Comparison of ENCODE assay signal across 7 mouse cellular contexts in the genomic region with DNA sequence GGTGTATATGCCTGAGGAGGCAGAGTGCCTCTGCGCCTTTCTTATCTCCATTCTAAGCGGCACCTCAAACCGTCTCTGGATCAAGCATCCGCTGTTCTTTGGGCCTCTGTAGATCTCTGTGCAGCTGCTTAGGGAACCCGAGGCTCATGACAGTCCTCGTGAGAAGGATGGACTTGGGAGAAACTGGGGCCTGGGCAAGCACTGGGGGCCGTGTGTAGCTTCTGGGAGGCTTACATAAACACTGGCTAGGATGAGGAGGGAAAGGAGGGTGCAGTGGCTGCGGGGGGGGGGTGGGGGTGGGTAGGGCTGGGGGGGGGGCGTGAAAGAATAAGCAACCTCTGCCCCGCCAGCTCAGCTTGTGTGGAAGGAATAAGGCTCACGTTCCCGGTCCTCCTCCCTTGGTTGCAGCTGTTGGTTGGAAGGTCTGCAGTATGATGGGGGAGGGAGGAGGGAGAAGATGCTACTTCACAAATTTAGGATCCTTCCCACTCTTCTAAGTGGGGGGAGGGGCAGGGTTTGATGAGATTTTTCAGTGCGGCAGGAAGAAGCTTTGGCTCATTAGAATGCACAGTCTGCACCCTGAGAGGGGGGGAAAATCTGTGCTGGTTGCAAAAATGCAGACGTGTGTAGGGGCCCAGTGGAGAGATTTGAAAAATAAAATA. TPM values are rescaled to one million over a fixed set of nuclear protein-coding genes. Genes with fewer than 3 reads are reported as not detected.
DNase-seq lines count a peak whose midpoint lies in the region; ATAC-seq lines count a peak whose summit lies in the region.

No protein-coding gene starts in this region.

- peak; percentile 58 for DNase-seq in MN1 (ENCODE audit: low spot score)
- peak; percentile 79 for DNase-seq in gastrocnemius, adult 18-20 months (ENCODE audit: low spot score)
- DNase-seq in limb, embryonic 11.5 days (ENCODE audit: low spot score) = peak; percentile 38
- DNase-seq in spleen, adult 12 weeks (ENCODE audit: low spot score) = no peak

- H3K36me3 ChIP-seq in hindbrain, embryonic 16.5 days (ENCODE audit: control insufficient read depth, insufficient read depth, low read length) = no peaks in the 10 kb centered on the region
- no peaks in the 10 kb centered on the region for H3K36me3 ChIP-seq in limb, embryonic 11.5 days (ENCODE audit: control insufficient read depth, insufficient read depth, low read length)
- H3K36me3 ChIP-seq in neural tube, embryonic 13.5 days = no peaks in the 10 kb centered on the region

- H3K4me1 ChIP-seq in brown adipose tissue, adult 24 weeks (ENCODE audit: control insufficient read depth, insufficient read depth, insufficient read length, low read length) = peaks cover 26% of the 10 kb centered on the region
- peaks cover 34% of the 10 kb centered on the region for H3K4me1 ChIP-seq in hindbrain, embryonic 16.5 days (ENCODE audit: control insufficient read depth, insufficient read depth, low read depth, low read length)
- peaks cover 56% of the 10 kb centered on the region for H3K4me1 ChIP-seq in limb, embryonic 11.5 days (ENCODE audit: control insufficient read depth, insufficient read depth, low read length)
- H3K4me1 ChIP-seq in neural tube, embryonic 13.5 days (replicated peaks) = peaks cover 61% of the 10 kb centered on the region

- ATAC-seq in hindbrain, embryonic 16.5 days = no peak
- ATAC-seq in limb, embryonic 11.5 days (ENCODE audit: insufficient number of reproducible peaks, low FRiP score, low TSS enrichment, low read depth) = no peak
- no peak for ATAC-seq in neural tube, embryonic 13.5 days (ENCODE audit: low read depth)

- 14% methylated on average over 12 of the region's 14 CpGs for WGBS in hindbrain, embryonic 16.5 days
- 20% methylated on average over 13 of the region's 14 CpGs for WGBS in limb, embryonic 11.5 days
- WGBS in neural tube, embryonic 13.5 days = 20% methylated on average over 13 of the region's 14 CpGs

- no peaks in the 10 kb centered on the region for H3K27me3 ChIP-seq in hindbrain, embryonic 16.5 days (replicated peaks; ENCODE audit: control insufficient read depth, insufficient read depth, low read length)
- no peaks in the 10 kb centered on the region for H3K27me3 ChIP-seq in limb, embryonic 11.5 days (ENCODE audit: control insufficient read depth, insufficient read depth, low read length)
- no peaks in the 10 kb centered on the region for H3K27me3 ChIP-seq in neural tube, embryonic 13.5 days

- peak overlapping the region; percentile 42; the same call in 1 of the 2 replicates for H3K9ac ChIP-seq in hindbrain, embryonic 16.5 days (ENCODE audit: low read depth, low read length)
- peak overlapping the region; percentile 49 for H3K9ac ChIP-seq in limb, embryonic 11.5 days (ENCODE audit: low read length)
- peak overlapping the region; percentile 59 for H3K9ac ChIP-seq in neural tube, embryonic 13.5 days

- 0 out of 2 replicates have a peak overlapping the region, but pooled peaks have one; percentile 4 for H3K4me3 ChIP-seq in brown adipose tissue, adult 24 weeks (ENCODE audit: insufficient read depth, low read depth, low read length)
- no peak overlapping the region for H3K4me3 ChIP-seq in hindbrain, embryonic 16.5 days (ENCODE audit: low read length)
- H3K4me3 ChIP-seq in limb, embryonic 11.5 days (ENCODE audit: low read depth, low read length) = no peak overlapping the region
- H3K4me3 ChIP-seq in neural tube, embryonic 13.5 days = no peak overlapping the region

- no peak overlapping the region for H3K4me2 ChIP-seq in hindbrain, embryonic 16.5 days (ENCODE audit: low read length)
- H3K4me2 ChIP-seq in limb, embryonic 11.5 days (ENCODE audit: low read depth, severe bottlenecking) = peak overlapping the region; percentile 34; the same call in 1 of the 2 replicates
- peak overlapping the region; percentile 49 for H3K4me2 ChIP-seq in neural tube, embryonic 13.5 days

- H3K9me3 ChIP-seq in hindbrain, embryonic 16.5 days (ENCODE audit: control insufficient read depth, low read length) = no peaks in the 10 kb centered on the region
- H3K9me3 ChIP-seq in limb, embryonic 11.5 days (ENCODE audit: control insufficient read depth, low read length) = no peaks in the 10 kb centered on the region
- no peaks in the 10 kb centered on the region for H3K9me3 ChIP-seq in neural tube, embryonic 13.5 days

- peak overlapping the region; percentile 71 for H3K27ac ChIP-seq in brown adipose tissue, adult 24 weeks (replicated peaks; ENCODE audit: low read depth, low read length)
- peak overlapping the region; percentile 68 for H3K27ac ChIP-seq in hindbrain, embryonic 16.5 days (ENCODE audit: low read depth, low read length)
- peak overlapping the region; percentile 85 for H3K27ac ChIP-seq in limb, embryonic 11.5 days (replicated peaks; ENCODE audit: low read depth, low read length)
- peak overlapping the region; percentile 85 for H3K27ac ChIP-seq in neural tube, embryonic 13.5 days (replicated peaks)

RNA-seq across cellular contexts. Expression of a gene that starts 6.8 kb away (rescaled TPM):
- polyA plus RNA-seq in brown adipose tissue, adult 24 weeks (2012; ENCODE audit: insufficient read depth, insufficient read length, missing spikeins) = 78.3 and 90.9 TPM in 2 replicates
- total RNA-seq in gastrocnemius, adult 18-20 months (2021) = 100 to 1,000 TPM in 1 of 2 experiments, 10 to 100 TPM in 1; 74.0 to 126 TPM
- polyA plus RNA-seq in hindbrain, embryonic 16.5 days (2015; fragmentation: Nextera tagmentation; extraction: Ambion mirVana) = 4.9 and 5.6 TPM in 2 replicates
- 1.0 and 1.1 TPM in 2 replicates for polyA plus RNA-seq in limb, embryonic 11.5 days (2014; fragmentation: Nextera tagmentation; extraction: Ambion mirVana)
- polyA plus RNA-seq in neural tube, embryonic 13.5 days (2015; fragmentation: Nextera tagmentation; extraction: Ambion mirVana) = 3.4 and 3.6 TPM in 2 replicates

RNA-seq across cellular contexts. Expression of a gene that starts 13.3 kb away (rescaled TPM):
- polyA plus RNA-seq in brown adipose tissue, adult 24 weeks (2012; ENCODE audit: insufficient read depth, insufficient read length, missing spikeins) = 36.3 and 40.8 TPM in 2 replicates
- total RNA-seq in gastrocnemius, adult 18-20 months (2021) = 10 to 100 TPM; 50.5 to 56.4 TPM
- 28.2 and 28.6 TPM in 2 replicates for polyA plus RNA-seq in hindbrain, embryonic 16.5 days (2015; fragmentation: Nextera tagmentation; extraction: Ambion mirVana)
- 24.6 and 25.6 TPM in 2 replicates for polyA plus RNA-seq in limb, embryonic 11.5 days (2014; fragmentation: Nextera tagmentation; extraction: Ambion mirVana)
- 31.5 and 33.2 TPM in 2 replicates for polyA plus RNA-seq in neural tube, embryonic 13.5 days (2015; fragmentation: Nextera tagmentation; extraction: Ambion mirVana)

RNA-seq across cellular contexts. Expression of a gene that starts 22.7 kb away (rescaled TPM):
- 9.2 and 16.9 TPM in 2 replicates for polyA plus RNA-seq in brown adipose tissue, adult 24 weeks (2012; ENCODE audit: insufficient read depth, insufficient read length, missing spikeins)
- 10 to 100 TPM; 14.0 to 15.6 TPM for total RNA-seq in gastrocnemius, adult 18-20 months (2021)
- 41.7 and 49.2 TPM in 2 replicates for polyA plus RNA-seq in hindbrain, embryonic 16.5 days (2015; fragmentation: Nextera tagmentation; extraction: Ambion mirVana)
- 44.9 and 51.1 TPM in 2 replicates for polyA plus RNA-seq in limb, embryonic 11.5 days (2014; fragmentation: Nextera tagmentation; extraction: Ambion mirVana)
- polyA plus RNA-seq in neural tube, embryonic 13.5 days (2015; fragmentation: Nextera tagmentation; extraction: Ambion mirVana) = 55.1 and 57.7 TPM in 2 replicates

RNA-seq across cellular contexts. Expression of a gene that starts 41.5 kb away (rescaled TPM):
- polyA plus RNA-seq in brown adipose tissue, adult 24 weeks (2012; ENCODE audit: insufficient read depth, insufficient read length, missing spikeins) = 64.4 and 82.3 TPM in 2 replicates
- total RNA-seq in gastrocnemius, adult 18-20 months (2021) = 10 to 100 TPM; 78.3 to 85.2 TPM
- polyA plus RNA-seq in hindbrain, embryonic 16.5 days (2015; fragmentation: Nextera tagmentation; extraction: Ambion mirVana) = 127 and 144 TPM in 2 replicates
- 16.5 and 17.7 TPM in 2 replicates for polyA plus RNA-seq in limb, embryonic 11.5 days (2014; fragmentation: Nextera tagmentation; extraction: Ambion mirVana)
- polyA plus RNA-seq in neural tube, embryonic 13.5 days (2015; fragmentation: Nextera tagmentation; extraction: Ambion mirVana) = 89.5 and 94.4 TPM in 2 replicates

RNA-seq across cellular contexts. Expression of a gene that starts 52.7 kb away (rescaled TPM):
- polyA plus RNA-seq in brown adipose tissue, adult 24 weeks (2012; ENCODE audit: insufficient read depth, insufficient read length, missing spikeins) = 18.4 and 24.7 TPM in 2 replicates
- 10 to 100 TPM; 48.1 to 53.3 TPM for total RNA-seq in gastrocnemius, adult 18-20 months (2021)
- polyA plus RNA-seq in hindbrain, embryonic 16.5 days (2015; fragmentation: Nextera tagmentation; extraction: Ambion mirVana) = 62.5 and 71.1 TPM in 2 replicates
- 68.0 and 69.2 TPM in 2 replicates for polyA plus RNA-seq in limb, embryonic 11.5 days (2014; fragmentation: Nextera tagmentation; extraction: Ambion mirVana)
- polyA plus RNA-seq in neural tube, embryonic 13.5 days (2015; fragmentation: Nextera tagmentation; extraction: Ambion mirVana) = 62.3 and 69.1 TPM in 2 replicates

Comparison
In these comparisons a context has a peak if more than half of its experiments do, and no peak if none do; other contexts are left out.
1. RNA of a gene that starts 6.8 kb away (polyA plus RNA-seq): 78.3 to 90.9 TPM in brown adipose tissue, adult 24 weeks; 4.9 to 5.6 TPM in hindbrain, embryonic 16.5 days, 3.4 to 3.6 TPM in neural tube, embryonic 13.5 days and 1.0 to 1.1 TPM in limb, embryonic 11.5 days; every median in the first group is over 10 times any median in the second.
2. Peak in every context shown above with its lines, with median percentiles within 50 percentile points of each other: H3K27ac ChIP-seq and H3K9ac ChIP-seq.